Mouse (Mus musculus): ENCODE measurements at regions not wholly inside any gene's neighbourhood (a gene's known extent, or its start where the extent isn't known, plus 50 kb on each side); places are given as distances from the start of the nearest gene placed in this dataset.
A peak's percentile ranks its signal among the peaks of the same experiment; 100 is the strongest.

GRCm38 (mm10) chr2:170237959-170238358, 90.1 kb upstream of the Zfp217 start:
- TF ChIP-seq POLR2A (IDR thresholded peaks at IDR 0.05; ENCODE audit: insufficient read depth, low read depth, low read length) (no peak), EP300 (IDR thresholded peaks at IDR 0.05; ENCODE audit: insufficient read depth, low read depth, low read length) (no peak), CTCF (IDR thresholded peaks at IDR 0.05) (peak; percentile 61)

All from heart, adult 2 months (tissue).